Mouse (Mus musculus): ENCODE measurements at regions not wholly inside any gene's neighbourhood (a gene's known extent, or its start where the extent isn't known, plus 50 kb on each side); places are given as distances from the start of the nearest gene placed in this dataset.
"Not testable (repeated sequence)": the region's sequence is repeated elsewhere in the genome, so short reads cannot be mapped to it uniquely, and the experiment has no call there.

- not testable (repeated sequence) for DNase-seq
Measured at GRCm38 (mm10) chr6:112564119-112564518, 74.4 kb upstream of the Oxtr start.

GRCm38 (mm10) chr6:112563659-112564058 lies 73.9 kb upstream of the Oxtr start:
- not testable (repeated sequence) for DNase-seq

GRCm38 (mm10) chr6:112562039-112562438 lies 72.3 kb upstream of the Oxtr start:
- DNase-seq, result no peak

GRCm38 (mm10) chr6:112561568-112561967 lies 71.8 kb upstream of the Oxtr start:
- no peak for DNase-seq

GRCm38 (mm10) chr6:112559549-112559948 lies 69.8 kb upstream of the Oxtr start:
- DNase-seq, result no peak

- DNase-seq, result no peak
Measured at GRCm38 (mm10) chr6:112557516-112557915, 67.8 kb upstream of the Oxtr start.

GRCm38 (mm10) chr6:112556401-112557165 lies 66.8 kb upstream of the Oxtr start:
- peak; percentile 14 for DNase-seq

- DNase-seq, result peak; percentile 41
Measured at GRCm38 (mm10) chr6:112554091-112554490, 64.3 kb upstream of the Oxtr start.

- no peak for DNase-seq
Measured at GRCm38 (mm10) chr6:112553231-112553920, 63.6 kb upstream of the Oxtr start.

- DNase-seq, result peak; percentile 13
Measured at GRCm38 (mm10) chr6:112552560-112552959, 62.8 kb upstream of the Oxtr start.

GRCm38 (mm10) chr6:112551298-112551697 lies 61.6 kb upstream of the Oxtr start:
- no peak for DNase-seq

- no peak for DNase-seq
Measured at GRCm38 (mm10) chr6:112547251-112547650, 57.5 kb upstream of the Oxtr start.

GRCm38 (mm10) chr6:112546033-112546432 lies 56.3 kb upstream of the Oxtr start:
- DNase-seq, result no peak

- DNase-seq, result no peak
Measured at GRCm38 (mm10) chr6:112544315-112544714, 54.6 kb upstream of the Oxtr start.

- DNase-seq, result no peak
Measured at GRCm38 (mm10) chr6:112542692-112543091, 52.9 kb upstream of the Oxtr start.

Measured in adrenal gland, adult 8-10 months (tissue).